Mouse (Mus musculus): ENCODE results near the gene Ch25h.

Gene Ch25h

DNA sequence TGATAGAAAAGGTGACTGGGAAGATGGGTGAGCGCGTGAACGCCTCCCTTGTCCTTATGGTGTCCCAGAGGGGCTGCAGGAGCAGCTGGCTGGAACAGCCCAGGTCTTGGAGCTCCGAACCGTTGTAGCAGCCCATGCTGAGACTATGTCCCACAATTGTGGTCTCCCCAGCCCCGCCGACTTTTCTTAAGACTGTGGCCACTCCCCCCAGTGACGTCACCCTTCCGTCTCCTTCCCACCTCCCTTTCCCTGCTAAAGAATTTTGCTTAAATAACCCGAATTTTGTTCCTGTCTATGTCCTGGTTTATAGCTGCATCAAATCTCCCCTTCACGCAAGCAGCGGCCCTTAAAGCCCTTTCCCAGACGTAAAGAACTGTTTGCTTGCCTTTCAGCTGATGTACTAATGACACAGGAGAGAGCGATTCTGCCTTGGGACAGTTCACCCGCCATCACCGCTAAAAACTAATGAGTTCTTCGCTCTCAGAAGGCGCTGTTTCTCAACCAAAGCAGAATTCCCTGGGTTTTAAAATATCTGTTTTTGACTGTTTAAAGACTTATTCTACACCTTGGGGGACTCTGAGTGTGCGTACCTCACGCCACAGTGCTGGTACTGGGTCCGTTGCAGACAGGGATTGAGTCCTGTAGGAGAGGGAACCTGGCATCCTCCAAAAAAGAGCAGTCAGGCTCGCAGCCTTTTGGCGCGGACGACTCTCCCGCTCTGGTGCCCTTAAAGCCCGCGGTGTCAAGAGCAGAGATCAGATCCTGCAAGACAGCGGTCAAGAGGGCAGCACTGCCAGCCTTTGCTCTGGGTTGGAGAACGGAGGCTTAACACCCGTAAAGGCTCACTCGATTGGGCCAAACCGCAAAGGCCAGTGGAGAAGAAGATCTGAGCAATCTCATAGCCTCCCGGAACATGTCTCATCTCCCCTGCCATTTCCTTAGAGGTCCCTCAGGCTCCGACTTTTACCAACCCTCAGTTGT lies at the start of gene Ch25h:
Gene Ch25h (minus strand): TSS at position 174 of the 981 bp plus-strand sequence.
- peaks cover 56% of the 10 kb centered on the region for H3K27me3 ChIP-seq (ENCODE audit: insufficient read depth, low read length)
- TF ChIP-seq NANOG (IDR thresholded peaks at IDR 0.05; ENCODE audit: borderline replicate concordance, low read length) (no peak), POU5F1 (IDR thresholded peaks at IDR 0.05; ENCODE audit: borderline replicate concordance, low read length) (no peak), CTCF (conservative IDR thresholded peaks at IDR 0.05; ENCODE audit: low read length) (no peak)
- no peaks in the 10 kb centered on the region for H3K9me3 ChIP-seq (ENCODE audit: low read length)
- H3K36me3 ChIP-seq (ENCODE audit: insufficient read depth, low read length), result no peaks in the 10 kb centered on the region
- peaks cover 22% of the 10 kb centered on the region for H3K4me1 ChIP-seq (replicated peaks; ENCODE audit: low read depth, low read length)
- peak within 1 kb of the TSS; percentile 76 for H3K4me3 ChIP-seq (replicated peaks; ENCODE audit: low read length)

DNA sequence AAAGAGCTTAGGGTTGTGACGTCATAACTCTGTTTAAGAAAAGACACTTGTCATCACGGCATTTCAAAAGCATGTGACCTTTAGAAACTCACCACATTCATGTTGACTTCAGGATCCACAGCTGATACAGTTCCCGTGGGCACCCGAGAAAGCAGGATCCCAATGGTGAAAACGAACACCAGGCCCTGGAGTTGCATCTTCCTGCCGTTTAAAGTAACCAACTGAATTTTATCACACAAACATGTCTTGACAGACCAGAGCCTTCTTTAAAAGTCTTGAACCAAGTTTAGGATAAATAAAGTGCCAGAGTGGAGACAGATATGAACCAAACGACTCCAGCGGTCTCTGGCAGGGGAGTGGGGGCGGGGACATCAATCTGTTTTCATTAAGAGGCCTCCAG lies 49.7 kb upstream of the Ch25h start:
- H3K4me3 ChIP-seq (replicated peaks; ENCODE audit: low read length), result no peak overlapping the region
- 0 out of 2 replicates have a peak, but pooled peaks cover 8% of the 10 kb centered on the region for H3K27me3 ChIP-seq (ENCODE audit: insufficient read depth, low read length)
- no peaks in the 10 kb centered on the region for H3K36me3 ChIP-seq (ENCODE audit: insufficient read depth, low read length)
- peaks cover 27% of the 10 kb centered on the region for H3K4me1 ChIP-seq (replicated peaks; ENCODE audit: low read depth, low read length)
- TF ChIP-seq NANOG (IDR thresholded peaks at IDR 0.05; ENCODE audit: borderline replicate concordance, low read length) (no peak), CTCF (conservative IDR thresholded peaks at IDR 0.05; ENCODE audit: low read length) (no peak), POU5F1 (IDR thresholded peaks at IDR 0.05; ENCODE audit: borderline replicate concordance, low read length) (no peak)
- no peaks in the 10 kb centered on the region for H3K9me3 ChIP-seq (ENCODE audit: low read length)

DNA sequence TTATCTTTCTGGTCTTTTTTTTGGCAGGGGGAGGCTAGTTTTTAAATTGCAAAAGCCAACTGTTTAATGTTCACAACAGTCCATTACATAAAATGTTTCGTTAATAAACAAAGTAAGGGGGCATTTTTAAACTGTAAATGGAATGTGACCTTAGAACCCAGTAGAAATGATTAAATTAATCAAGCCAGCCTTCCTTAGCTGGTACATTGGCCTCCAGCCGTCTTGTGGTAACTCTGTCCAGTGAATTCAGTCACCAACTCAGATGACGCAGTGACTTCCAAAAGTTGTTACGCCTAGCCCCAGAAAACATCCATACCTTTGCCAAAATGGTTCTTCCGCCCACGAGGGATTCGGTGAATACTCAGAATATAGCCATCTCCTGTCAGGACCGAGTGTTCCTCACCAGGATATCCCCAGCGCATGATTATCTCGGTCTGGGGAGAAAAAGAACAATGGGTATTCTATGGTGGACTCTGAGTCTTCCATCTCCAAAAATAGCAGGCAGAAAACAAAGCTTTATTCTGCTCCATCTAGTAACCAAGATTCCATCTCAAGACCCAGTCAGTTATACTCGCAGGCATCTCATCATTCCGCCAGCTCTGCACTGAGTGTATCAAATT lies 48.3 kb upstream of the Ch25h start:
- Histone ChIP-seq H3K4me3 (replicated peaks; ENCODE audit: low read length) (no peak overlapping the region), H3K4me1 (replicated peaks; ENCODE audit: low read depth, low read length) (peaks cover 27% of the 10 kb centered on the region), H3K36me3 (ENCODE audit: insufficient read depth, low read length) (no peaks in the 10 kb centered on the region), H3K9me3 (ENCODE audit: low read length) (no peaks in the 10 kb centered on the region), H3K27me3 (ENCODE audit: insufficient read depth, low read length) (0 out of 2 replicates have a peak, but pooled peaks cover 8% of the 10 kb centered on the region)
- TF ChIP-seq NANOG (IDR thresholded peaks at IDR 0.05; ENCODE audit: borderline replicate concordance, low read length) (no peak), CTCF (conservative IDR thresholded peaks at IDR 0.05; ENCODE audit: low read length) (no peak), POU5F1 (IDR thresholded peaks at IDR 0.05; ENCODE audit: borderline replicate concordance, low read length) (no peak)

DNA sequence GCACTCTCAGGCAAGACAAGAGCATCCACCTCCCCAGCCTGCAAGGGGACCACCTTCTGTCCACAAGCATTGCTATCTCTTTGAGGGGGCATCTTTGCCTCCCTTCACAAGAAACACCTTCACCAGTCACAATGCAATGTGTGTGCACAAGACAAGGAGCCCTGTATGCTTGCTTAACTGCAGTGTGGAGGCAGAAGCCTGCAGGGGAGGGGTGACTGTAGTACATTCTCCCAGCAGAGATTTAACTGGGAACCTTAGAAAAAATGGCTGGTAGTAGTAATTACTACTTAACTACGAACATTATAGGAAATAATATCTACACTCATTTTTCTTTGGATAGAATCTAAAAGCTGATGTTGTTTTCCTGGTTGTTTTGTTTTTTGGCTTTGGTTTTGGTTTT lies 47.0 kb upstream of the Ch25h start:
- peaks cover 21% of the 10 kb centered on the region for H3K4me1 ChIP-seq (replicated peaks; ENCODE audit: low read depth, low read length)
- no peaks in the 10 kb centered on the region for H3K36me3 ChIP-seq (ENCODE audit: insufficient read depth, low read length)
- H3K27me3 ChIP-seq (ENCODE audit: insufficient read depth, low read length), result 0 out of 2 replicates have a peak, but pooled peaks cover 4% of the 10 kb centered on the region
- no peak overlapping the region; the same call in 1 of the 2 replicates for H3K4me3 ChIP-seq (replicated peaks; ENCODE audit: low read length)
- no peak for TF ChIP-seq POU5F1 (IDR thresholded peaks at IDR 0.05; ENCODE audit: borderline replicate concordance, low read length)
- no peak for TF ChIP-seq NANOG (IDR thresholded peaks at IDR 0.05; ENCODE audit: borderline replicate concordance, low read length)
- no peak for TF ChIP-seq CTCF (conservative IDR thresholded peaks at IDR 0.05; ENCODE audit: low read length)
- no peaks in the 10 kb centered on the region for H3K9me3 ChIP-seq (ENCODE audit: low read length)

DNA sequence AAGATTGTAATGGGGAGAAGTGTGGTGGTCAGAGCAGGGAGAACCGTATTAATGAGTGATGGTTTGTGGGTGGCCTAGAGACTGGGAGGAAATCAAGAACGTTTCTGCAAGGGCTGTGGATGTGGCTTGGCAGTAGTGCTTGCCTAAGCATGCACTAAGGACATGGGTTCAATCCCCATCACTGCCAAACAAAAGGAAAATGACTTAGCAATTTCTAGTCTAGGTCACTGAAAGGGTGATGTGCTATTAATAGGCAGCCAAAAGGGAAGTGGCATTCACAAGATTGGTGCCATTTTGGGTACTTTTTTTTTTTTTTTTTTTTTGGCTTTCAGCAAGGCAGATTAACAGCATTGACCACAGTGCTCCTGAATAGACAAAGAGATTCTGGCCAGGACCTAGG lies 46.4 kb upstream of the Ch25h start:
- Histone ChIP-seq H3K4me1 (replicated peaks; ENCODE audit: low read depth, low read length) (peaks cover 15% of the 10 kb centered on the region), H3K27me3 (ENCODE audit: insufficient read depth, low read length) (no peaks in the 10 kb centered on the region), H3K36me3 (ENCODE audit: insufficient read depth, low read length) (no peaks in the 10 kb centered on the region), H3K9me3 (ENCODE audit: low read length) (no peaks in the 10 kb centered on the region), H3K4me3 (replicated peaks; ENCODE audit: low read length) (no peak overlapping the region)
- TF ChIP-seq NANOG (IDR thresholded peaks at IDR 0.05; ENCODE audit: borderline replicate concordance, low read length) (no peak), POU5F1 (IDR thresholded peaks at IDR 0.05; ENCODE audit: borderline replicate concordance, low read length) (no peak), CTCF (conservative IDR thresholded peaks at IDR 0.05; ENCODE audit: low read length) (no peak)

DNA sequence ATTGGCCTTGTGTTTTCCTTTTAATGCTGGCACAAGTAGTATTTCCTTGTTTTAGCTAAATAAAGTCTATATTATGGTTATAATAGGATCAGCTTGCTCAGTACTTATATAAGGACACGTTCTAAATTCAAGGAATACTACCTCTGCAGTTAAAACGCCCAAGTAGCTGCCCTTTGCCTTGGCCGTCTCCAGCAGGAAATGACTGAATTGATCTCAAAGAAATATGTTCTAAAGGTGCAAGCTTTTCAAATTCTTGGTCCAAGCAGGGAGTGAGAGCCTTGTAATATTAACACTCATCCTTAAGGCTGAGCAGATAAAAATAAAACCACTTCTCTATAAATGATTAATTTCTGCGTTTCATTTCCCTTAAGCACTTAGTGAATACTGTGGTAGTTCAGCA lies 45.1 kb upstream of the Ch25h start:
- Histone ChIP-seq H3K36me3 (ENCODE audit: insufficient read depth, low read length) (no peaks in the 10 kb centered on the region), H3K4me3 (replicated peaks; ENCODE audit: low read length) (no peak overlapping the region), H3K27me3 (ENCODE audit: insufficient read depth, low read length) (no peaks in the 10 kb centered on the region), H3K4me1 (replicated peaks; ENCODE audit: low read depth, low read length) (peaks cover 10% of the 10 kb centered on the region), H3K9me3 (ENCODE audit: low read length) (no peaks in the 10 kb centered on the region)
- TF ChIP-seq CTCF (conservative IDR thresholded peaks at IDR 0.05; ENCODE audit: low read length) (no peak), NANOG (IDR thresholded peaks at IDR 0.05; ENCODE audit: borderline replicate concordance, low read length) (no peak), POU5F1 (IDR thresholded peaks at IDR 0.05; ENCODE audit: borderline replicate concordance, low read length) (no peak)

DNA sequence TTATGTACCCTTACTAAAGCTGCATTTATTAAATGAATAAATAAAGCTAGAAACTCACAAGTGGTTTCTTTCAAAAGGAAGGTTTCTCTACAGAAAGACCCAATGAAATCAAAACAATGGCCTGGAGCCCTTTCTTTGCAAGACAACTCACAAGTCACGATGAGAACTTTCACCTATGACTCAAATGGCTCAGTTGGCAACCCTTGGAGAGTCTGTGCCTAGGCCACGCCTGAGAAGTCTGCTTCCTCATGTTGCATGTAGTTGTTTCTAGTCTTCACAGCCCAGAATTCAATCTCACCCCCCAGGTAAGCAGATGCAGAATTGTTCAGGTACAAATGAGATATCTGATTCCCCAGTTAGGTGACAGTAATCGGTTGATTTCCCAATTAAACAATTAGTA lies 44.7 kb upstream of the Ch25h start:
- H3K27me3 ChIP-seq (ENCODE audit: insufficient read depth, low read length), result no peaks in the 10 kb centered on the region
- H3K4me1 ChIP-seq (replicated peaks; ENCODE audit: low read depth, low read length), result peaks cover 10% of the 10 kb centered on the region
- TF ChIP-seq CTCF (conservative IDR thresholded peaks at IDR 0.05; ENCODE audit: low read length) (no peak), POU5F1 (IDR thresholded peaks at IDR 0.05; ENCODE audit: borderline replicate concordance, low read length) (no peak), NANOG (IDR thresholded peaks at IDR 0.05; ENCODE audit: borderline replicate concordance, low read length) (no peak)
- no peaks in the 10 kb centered on the region for H3K36me3 ChIP-seq (ENCODE audit: insufficient read depth, low read length)
- H3K4me3 ChIP-seq (replicated peaks; ENCODE audit: low read length), result no peak overlapping the region
- no peaks in the 10 kb centered on the region for H3K9me3 ChIP-seq (ENCODE audit: low read length)

DNA sequence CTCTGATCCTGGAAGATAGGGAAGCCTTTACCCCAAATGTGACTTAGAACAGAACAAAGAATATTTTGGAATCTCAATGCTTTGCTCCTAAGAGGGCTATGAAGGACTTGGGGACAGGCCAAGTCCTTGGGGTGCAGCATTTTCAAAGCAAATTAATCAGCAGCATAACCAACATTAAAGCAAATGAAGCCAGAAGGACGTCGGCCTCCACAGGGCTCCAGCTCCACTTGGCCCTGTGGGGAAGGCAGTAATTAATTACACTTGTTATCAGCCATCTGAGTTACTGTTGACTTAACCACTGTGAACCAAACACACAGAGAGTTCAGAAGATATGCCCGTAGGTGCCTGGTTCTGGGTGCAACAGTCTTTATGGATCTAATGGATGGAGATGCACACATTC lies 43.8 kb upstream of the Ch25h start:
- TF ChIP-seq POU5F1 (IDR thresholded peaks at IDR 0.05; ENCODE audit: borderline replicate concordance, low read length) (no peak), CTCF (conservative IDR thresholded peaks at IDR 0.05; ENCODE audit: low read length) (no peak), NANOG (IDR thresholded peaks at IDR 0.05; ENCODE audit: borderline replicate concordance, low read length) (no peak)
- Histone ChIP-seq H3K4me1 (replicated peaks; ENCODE audit: low read depth, low read length) (peaks cover 10% of the 10 kb centered on the region), H3K36me3 (ENCODE audit: insufficient read depth, low read length) (no peaks in the 10 kb centered on the region), H3K27me3 (ENCODE audit: insufficient read depth, low read length) (no peaks in the 10 kb centered on the region), H3K9me3 (ENCODE audit: low read length) (no peaks in the 10 kb centered on the region), H3K4me3 (replicated peaks; ENCODE audit: low read length) (no peak overlapping the region)

All from E14TG2a.4 (cell line).